Mouse (Mus musculus) testis, postnatal 10 days (tissue): ENCODE measurements at regions not wholly inside any gene's neighbourhood (a gene's known extent, or its start where the extent isn't known, plus 50 kb on each side); places are given as distances from the start of the nearest gene placed in this dataset.
"Not testable (repeated sequence)": the region's sequence is repeated elsewhere in the genome, so short reads cannot be mapped to it uniquely, and the experiment has no call there.

Experiments used
- DNase-seq: peaks from one replicate; pipeline ENCODE4 v3.0.0; 2021; ENCODE audit warnings: low spot score

DNA sequence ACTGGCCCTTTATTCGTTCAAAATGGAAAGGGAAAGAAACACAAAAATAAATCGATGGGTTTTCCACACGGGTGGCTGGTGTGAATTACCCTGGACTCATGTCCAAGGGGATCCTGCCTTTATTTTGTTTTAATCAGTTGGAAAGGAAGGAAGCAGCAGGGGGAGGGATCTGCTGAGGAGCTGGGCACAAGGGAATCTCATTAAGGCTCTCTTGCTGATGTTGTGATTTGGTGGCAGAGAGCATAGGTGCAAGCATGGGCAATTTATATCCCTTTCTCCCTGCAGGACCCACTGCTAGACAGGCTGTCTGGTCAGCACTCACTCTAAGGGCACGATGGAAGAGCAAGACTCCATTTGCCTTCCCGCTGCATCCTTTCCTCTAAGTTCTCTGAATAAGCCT, 469.2 kb downstream of the Epha7 start:
- DNase-seq = no peak

DNA sequence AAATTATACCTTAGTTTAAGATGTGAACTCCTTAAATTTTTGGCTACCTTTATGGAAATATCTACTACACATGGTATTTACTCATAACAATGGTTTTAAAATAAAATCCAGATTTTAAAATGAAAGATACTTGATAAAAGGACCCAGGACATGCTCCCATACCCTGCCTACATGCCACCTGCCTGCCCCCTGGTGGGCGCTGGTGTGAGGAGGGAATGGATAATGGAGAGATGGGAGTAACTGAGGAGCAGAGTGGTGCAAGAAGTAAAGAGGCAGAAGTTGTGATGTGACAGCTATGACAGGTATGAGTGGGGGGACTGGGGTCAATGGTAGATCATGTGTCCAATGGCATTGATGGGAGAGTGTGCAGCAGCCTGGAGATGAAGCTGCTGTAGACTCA, 488.4 kb downstream of the Epha7 start:
- DNase-seq = peak; percentile 80

DNA sequence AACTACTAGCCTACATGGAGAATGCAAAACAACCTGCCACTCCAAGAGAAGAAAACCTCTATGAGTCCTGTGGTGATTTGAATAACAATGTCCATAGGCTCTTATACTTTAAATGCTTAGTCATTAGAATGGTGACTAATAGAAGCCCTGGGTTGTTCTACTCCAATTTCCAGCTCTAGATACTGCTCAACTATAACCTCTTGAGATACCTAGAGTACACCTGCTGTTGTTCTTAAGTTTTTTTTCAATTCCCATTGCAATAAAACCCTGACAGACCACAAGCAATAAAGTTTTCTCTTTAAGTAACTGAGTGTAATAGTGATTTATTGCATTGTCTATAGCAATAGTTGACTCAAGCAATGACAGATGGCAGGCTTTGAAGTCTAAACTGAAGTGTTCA, 491.0 kb downstream of the Epha7 start:
- DNase-seq = no peak

DNA sequence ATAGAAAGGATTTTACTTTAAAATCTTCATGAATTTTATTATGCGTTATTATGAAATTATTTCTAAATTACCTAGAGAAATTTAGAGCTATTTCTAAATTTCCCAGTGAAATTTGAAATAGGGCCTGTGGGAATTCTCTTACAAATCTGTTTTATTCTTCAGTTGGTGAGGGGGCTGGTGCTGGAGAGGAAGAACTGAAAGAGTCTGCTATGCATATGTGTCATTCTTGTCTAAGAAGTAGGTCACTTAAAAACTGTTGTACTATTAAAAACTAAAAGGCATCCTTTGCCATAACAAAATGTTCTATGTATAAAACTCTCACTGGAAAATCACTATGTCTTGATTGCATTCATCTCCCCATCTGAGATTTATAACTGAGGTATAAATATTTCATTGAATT, 494.3 kb downstream of the Epha7 start:
- DNase-seq = no peak

DNA sequence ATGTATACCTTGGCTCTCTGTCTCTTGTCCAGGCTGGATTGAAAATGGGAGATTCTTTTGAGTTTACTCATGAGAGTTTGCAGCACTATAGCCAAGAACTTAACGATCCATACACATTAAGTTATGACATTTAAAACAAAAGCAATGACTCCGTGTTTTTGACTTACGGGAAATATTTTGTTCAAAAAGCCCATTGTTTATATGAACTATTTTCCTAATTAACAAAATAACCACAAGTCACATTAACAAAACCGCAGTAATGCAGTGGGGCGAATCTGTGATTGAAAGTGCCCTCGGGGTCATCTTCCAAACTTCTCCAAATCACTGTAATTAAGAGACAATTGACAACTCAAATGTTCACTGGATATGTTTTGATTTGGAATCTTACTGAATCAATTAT, 511.0 kb downstream of the Epha7 start:
- DNase-seq = no peak

DNA sequence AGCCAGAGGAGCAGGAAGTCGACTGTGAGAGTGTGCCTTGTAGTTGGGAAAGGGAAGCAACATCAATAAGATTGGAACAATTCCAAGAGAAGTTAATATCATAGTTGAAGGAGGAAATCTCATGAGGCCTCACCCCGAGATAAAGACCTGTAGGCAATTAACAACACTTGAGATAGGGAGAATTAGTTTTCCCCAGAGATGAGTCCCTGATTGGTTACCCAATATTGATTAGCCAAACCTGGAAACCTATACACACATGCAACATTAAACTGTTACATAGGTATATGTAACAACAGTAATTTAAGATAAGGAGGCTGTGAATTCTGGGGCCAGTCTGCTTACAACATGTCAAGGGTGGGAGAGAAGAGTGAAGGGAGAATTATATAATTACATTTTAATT, 516.2 kb downstream of the Epha7 start:
- DNase-seq = no peak

DNA sequence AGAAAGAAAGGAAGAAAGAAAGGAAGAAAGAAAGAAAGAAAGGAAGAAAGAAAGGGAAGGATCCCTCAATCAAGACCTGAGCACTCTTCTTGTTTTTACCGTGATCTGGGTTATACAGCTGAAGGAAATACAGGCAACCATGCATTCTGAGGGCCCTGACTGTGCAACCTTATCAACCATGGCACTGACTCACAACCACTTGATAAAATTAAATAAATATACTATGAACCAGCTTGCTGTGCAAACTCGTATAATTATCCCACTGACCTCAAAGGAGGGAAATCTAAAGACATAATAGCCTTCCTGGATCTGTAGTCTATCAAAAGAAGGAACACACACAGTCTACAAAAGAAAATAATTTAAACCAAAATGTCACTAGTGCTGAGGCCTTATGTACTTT, 518.8 kb downstream of the Epha7 start:
- DNase-seq = no peak

DNA sequence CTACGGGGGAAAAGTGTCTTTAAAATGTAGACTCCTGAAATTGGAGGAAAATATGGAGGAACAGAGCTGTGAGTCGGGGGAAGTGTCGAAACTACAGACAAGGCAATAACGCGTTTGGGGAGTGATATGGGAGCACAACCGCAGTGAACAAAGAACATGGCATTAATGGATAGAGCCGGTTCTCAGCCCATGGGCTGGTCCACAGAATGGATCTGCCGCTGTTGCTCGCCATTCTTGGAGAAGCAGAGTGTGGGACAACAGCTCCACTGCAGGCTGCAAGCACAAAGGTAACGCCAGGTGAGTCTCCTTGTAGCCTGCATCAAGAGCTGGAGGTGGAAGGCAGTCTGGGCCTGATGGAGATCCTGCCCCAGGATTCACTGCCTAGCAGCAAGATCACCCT, 524.3 kb downstream of the Epha7 start:
- no peak for DNase-seq

DNA sequence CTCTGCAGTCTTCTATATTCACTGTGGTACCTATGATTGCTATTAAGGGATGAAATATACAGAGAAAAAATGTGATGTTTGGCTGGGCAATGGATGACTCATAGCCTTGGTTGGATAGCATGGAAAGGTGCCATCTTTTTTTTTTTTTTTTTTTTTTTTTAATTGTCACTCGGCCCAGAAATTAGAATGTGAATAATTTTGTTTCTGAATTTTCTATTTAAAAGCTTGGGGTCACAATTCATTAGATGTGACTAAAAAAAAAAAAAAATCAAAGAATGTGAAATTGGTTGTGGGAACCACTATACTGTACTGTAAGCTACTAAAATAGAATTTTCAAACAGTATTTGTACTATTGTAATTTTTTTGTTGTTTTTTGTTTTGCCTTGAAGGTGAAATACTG, 549.3 kb downstream of the Epha7 start:
- no peak for DNase-seq

DNA sequence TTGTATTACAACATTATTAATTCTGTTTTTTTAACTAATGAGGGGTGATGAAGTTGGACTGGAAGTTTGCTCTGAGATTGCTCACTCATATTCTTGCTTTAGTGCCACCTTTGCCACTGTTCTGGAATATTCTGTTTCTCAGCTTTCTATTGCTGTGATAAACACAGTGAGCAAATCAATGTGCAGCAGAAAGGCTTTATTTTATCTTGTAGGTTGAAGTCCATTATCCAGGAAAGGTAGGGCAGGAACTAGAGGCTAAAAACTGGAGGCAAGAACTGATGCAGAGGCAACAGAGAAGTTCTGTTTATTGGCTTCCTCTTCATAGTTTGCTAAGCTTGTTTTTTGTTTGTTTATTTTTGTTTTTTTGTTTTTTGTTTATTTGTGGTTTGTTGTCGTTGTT, 576.4 kb downstream of the Epha7 start:
- no peak for DNase-seq

DNA sequence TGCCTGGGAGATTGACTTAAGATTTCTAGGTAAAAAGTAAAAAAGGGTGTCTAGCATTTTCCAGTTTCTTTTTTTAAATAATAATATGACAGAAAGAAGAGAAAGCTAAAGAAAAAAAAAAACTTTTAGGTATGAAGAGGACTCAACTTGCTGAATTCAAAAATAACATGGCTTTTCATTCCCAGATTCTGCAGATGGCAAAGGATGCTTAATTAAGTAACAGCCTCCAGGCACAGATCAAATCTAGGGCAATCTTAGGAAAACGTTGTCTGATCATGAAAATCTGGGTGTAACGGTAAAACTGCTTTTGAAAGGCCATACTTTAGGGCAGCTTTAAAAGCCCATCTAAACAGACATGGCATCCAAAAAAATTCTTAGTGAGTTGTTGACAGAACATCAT, 577.4 kb downstream of the Epha7 start:
- DNase-seq = no peak

DNA sequence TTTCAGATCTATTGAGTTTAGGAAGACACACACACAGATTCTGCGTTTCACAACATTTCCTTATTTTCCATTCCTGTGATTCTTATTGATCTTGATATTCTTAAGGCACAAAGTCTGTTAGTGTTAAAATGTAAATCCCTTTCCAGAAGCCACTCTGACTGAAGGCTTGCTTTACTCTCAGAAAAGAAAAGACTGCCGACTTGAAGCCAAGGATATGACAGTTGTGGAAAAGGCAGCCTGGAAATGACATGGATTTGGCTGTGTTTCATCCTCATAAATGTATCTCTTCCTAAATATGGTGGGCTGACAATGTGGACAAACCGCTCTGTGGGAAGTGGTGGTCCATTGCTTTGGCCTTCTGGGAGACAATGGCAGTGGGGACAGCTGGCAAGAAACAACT, 589.2 kb downstream of the Epha7 start:
- DNase-seq = no peak

DNA sequence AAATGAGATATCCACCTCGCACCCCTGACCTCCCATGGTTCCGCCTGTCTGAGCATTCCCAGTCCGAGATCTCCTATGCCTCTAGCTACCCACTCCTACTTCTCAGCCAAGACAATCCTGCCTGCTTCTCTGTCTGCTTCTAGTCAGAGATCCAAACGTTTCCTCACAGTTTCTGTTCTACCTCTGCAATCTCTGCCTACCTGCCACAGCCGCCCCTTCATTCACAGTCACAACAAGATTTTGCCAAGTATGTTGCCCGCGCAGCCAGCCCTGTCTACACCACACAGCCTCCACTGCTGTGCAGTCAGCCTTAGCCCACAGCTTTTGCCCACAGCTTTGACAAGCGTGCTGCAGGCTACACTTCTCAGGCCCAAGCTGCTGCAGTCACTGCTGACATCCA, 601.7 kb downstream of the Epha7 start:
- no peak for DNase-seq

DNA sequence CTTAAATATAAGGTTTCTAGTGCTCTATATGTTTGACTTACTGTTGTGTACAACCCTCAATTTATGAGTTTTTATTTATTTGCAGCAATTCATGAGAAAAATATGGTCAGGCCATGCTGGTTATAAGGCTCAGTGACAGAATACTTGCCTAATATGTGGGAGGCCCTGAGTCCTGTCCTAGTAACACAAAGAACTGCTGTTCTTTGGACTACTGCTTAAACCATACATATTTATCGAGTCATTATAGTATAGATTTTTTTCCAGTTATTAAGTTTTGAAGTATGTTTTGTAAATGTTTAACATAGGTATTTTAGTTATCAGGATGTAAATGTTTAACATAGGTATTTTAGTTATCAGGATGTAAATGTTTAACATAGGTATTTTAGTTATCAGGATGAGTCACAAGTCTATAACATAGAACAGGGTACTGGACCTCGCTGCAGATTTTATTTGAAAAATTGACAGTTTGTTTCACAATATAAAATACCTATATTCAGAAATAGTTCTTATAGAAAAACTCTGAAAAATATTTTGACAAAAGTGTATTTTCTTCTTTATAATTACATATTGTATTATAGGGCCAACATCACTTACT, 607.4 kb downstream of the Epha7 start:
- no peak for DNase-seq

DNA sequence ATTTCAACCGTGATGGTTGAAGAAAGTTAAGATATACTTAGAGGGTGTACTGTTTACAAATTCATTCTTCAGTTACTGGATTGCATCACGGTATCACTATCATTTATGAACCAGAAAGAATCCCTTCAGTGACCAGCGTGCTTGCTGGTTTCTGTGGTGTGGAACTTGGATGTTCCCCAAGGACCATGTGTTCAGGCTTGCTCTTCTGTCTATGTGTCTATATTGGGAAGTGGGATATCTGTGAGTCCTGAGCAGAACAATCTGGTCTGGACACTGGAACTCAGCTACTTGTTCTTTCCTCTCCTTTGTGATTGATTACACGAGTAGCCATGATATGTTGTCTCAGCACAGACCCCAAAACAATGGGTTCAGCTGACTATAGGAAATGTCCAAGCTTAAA, 618.6 kb downstream of the Epha7 start:
- not testable (repeated sequence) for DNase-seq

DNA sequence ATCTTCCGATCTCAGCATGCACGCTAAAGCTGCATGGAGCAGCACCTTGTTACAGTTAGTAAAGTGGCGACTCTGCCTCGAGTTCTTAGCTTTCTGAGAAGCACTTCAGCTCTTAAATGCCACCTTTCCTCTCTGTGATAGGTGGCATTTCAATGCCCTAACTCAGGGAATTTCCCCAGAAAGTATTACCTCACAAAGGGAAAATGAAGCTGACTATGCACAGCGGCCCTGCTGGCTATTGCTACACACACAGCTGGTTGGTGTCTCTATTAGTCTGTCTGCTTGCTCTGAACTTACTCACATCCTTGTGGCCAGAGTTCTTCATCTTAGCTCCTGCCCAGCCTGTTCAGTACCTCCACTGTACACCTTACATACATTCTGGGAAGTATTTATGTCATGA, 650.4 kb downstream of the Epha7 start:
- DNase-seq = no peak

DNA sequence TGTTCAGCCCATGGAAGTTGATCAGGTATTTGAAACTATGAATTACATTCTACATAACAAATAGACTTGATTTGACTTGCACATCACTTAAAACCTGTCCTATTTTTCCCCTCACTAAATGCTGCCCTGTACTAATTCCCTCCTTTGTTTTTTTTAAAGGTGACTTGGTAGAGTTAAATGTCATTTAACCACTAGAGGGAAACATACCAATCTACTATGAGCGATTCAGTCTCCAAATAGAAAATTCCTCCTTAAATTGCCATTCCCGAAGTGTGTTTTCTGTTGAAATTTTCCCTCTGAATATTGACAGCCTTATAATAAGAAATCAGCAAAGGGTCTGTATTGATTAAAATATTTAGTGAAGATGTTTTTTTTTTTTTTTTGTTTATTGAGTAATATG, 653.4 kb downstream of the Epha7 start:
- no peak for DNase-seq

DNA sequence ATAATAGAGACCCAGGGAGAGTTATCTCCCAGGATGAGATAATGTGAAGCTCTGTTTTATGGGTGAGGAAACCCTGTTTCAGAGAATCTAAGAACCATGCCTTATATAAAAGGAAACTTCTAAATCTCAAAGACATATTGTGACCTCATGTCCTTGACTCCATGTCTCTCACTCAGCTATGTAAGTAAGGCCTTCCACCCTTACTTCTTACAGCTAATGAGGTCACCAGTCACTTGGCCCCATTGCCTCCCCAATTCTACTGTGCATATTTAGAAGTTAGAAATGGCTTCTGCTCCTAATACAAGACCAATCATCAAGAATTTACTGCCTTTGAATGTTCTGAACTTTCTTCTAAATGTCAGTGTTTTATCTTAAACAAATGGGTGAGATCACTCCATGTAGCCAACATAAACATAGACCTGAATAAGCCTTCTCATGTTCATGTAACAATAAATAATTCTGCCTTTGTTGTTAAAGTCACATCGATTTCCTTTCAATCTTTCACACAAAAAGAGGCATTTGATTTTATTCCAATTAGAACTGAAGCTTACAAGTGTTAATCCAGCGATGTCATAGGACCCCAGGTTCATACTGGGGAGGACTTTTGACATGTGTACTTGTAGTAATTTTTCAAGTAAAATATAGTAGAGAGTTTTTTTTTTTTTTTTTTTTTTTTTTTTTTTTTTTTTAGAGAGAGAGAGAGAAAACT, 667.6 kb downstream of the Epha7 start:
- no peak for DNase-seq

DNA sequence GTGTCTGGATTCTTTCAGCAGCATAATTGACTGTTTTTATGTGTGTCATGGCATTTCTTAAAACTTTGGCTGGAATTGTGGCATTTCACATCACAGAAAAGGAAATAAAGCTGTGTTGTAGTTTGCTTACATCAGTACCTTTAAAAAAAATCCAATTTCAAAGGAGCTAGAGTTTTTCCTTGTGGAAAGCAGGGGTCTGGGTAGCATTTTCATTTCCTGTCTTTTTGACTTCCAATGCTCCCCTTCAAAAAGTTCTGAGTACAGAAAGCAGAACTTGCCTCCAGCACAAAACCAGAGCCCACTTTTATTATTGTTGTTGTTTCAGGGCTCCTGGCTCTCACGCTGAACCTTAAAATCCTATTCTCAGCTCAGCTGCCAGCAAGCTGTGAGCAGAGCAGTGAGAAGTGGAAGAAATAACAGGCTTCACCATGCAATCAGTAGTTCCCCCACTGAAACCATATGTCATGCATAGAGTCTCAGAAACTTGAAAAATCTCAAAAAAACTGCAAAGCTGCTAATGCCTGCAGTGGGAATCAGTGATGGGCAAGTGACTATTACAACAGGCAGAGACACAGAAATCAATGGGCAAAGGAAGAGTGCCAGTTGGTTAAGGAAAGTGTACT, 668.3 kb downstream of the Epha7 start:
- no peak for DNase-seq

DNA sequence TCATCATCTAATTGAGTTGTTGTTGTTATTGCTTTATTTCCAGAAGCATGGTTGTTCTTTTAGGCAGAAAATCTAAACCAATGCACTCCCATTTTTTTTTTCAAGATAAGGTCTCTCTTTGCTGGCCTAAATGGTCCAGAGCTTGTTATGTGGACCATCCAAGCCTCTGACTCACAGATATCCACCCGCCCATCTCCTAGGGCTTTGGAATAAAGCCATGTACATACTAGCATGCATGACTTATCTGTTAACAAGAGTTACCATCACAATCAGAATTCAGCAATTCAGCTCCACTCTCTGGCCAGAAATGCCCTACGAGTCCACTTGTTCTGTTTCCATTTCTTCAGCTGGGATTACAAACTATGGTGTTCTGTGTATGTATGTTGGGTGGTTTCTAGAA, 669.5 kb downstream of the Epha7 start:
- no peak for DNase-seq

DNA sequence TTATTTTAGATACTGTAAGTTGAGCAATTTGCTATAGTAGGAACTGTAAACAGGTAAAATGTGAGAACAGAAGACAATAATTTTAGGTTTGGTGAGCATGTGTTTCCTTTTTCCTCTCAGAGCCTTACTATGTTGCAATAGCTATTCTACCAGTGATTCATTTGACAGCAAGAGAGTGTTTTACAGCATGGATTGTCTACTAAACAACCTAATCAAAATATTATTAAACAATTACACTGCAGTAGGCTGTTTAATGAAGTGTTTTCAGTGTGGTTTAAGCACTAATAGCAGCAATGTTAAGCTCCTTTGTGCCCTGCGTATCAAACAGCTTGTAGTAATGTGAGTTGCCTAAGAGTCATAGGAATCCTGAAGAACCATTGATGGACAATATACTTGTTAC, 687.9 kb downstream of the Epha7 start:
- no peak for DNase-seq

DNA sequence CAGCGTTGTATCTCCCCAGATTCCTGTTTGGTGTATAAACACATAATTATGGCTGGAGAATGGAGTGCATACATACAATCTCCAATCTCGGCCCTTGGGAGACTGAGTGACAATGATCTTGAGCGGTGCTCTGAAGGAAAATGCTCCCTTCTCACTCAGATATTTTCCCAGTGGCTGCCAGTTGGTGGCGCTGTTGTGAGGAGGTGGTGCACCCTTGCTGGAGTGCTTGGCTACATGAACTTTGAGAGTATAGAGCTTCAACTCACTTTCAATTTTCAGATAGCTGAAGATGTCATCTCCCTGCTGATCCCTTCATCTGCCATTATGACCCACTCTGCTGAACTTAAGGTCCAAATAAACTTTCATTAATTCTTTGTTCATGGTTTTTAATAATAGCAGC, 712.1 kb downstream of the Epha7 start:
- peak; percentile 44 for DNase-seq

DNA sequence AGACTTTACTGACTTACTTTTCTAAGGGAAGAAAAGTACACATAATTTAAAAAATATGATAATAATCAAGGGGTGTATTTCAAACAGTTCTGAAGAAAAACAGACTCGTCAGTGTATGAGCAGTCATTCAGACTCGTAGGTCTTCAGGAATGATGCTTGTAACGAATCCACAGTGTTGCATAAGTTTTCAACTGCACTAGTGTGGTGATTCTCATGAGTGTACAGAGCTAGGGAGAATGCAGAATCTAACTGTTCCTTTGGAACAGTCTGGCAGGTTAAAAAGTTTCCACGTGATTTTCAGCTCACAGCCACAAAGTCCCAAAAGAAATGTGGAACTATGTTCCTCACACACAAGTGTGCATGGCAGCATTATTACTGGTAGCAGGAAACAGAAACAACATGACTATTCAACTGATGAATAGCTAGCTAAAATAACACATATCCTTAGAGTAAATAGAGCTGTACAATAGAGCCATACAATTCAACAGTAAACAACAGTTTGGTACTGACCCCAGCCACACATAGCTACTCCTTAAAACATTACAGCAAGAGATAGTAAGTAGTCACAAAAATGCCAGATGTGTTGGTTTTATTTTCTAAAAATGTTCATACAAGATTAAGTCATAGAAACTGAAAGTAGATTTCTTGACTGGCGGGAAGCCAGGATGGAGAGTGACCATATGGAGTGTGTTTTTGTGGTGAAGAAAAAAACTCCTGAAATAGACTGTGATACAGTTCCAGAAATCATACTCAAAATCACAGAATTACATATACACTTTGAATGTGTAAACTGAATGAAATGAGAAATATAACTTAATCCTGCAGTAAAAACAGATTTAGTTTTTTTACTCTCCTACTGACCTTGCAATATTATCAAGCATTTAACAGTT, 713.1 kb downstream of the Epha7 start:
- DNase-seq = no peak
